21 mouse cellular contexts compared by ENCODE assay signal in the genomic region with DNA sequence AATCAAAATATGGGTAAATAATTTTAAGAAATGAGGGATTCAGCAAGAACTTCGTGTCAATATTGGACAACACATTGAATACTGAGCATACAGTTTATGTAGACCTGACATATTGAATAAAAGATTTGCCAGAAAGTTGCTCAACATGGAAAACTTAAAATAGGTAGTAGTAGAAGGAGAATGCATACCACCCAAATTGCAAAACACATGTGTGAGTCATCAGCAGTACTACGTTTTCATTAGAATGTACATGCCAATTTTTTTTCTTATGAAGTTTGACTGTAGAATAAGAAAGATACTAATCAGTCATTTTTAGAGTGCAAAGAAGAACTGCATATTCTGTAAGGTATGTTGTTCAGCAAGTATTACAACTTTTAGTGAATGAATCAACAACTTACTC.
"Had no signal": no experiment of that assay in that cellular context is flagged by ENCODE, and none has a peak within 500 bp of the region (broad histone marks: within the 10 kb centered on the region; RNA-seq: fewer than 3 reads in every experiment).

No protein-coding gene starts in this region.

- H3K4me1 ChIP-seq: lung, embryonic 15.5 days; midbrain, embryonic 13.5 days; midbrain, embryonic 15.5 days; neural tube, embryonic 13.5 days; neural tube, embryonic 15.5 days had no signal

- H3K4me2 ChIP-seq: lung, embryonic 15.5 days; midbrain, embryonic 11.5 days; midbrain, embryonic 13.5 days; midbrain, embryonic 15.5 days; neural tube, embryonic 13.5 days; neural tube, embryonic 15.5 days had no signal

- DNase-seq: liver, postnatal 0 days; lung, adult 2 months; lung, postnatal 14 days; lung, postnatal 36 days; retina, postnatal 1 day; right cerebral cortex, adult 18-20 months; right cerebral cortex, postnatal 25 days; right cerebral cortex, postnatal 4 days; spleen, adult 18-20 months; thymus, adult 2 months; thymus, postnatal 25 days; thymus, postnatal 4 days had no signal

- H3K4me3 ChIP-seq: lung, embryonic 15.5 days; megakaryocyte, embryonic 14.5 days; midbrain, embryonic 13.5 days; midbrain, embryonic 15.5 days; neural tube, embryonic 13.5 days; neural tube, embryonic 15.5 days had no signal

- H3K9ac ChIP-seq: liver, postnatal 0 days; lung, embryonic 15.5 days; midbrain, embryonic 13.5 days; midbrain, embryonic 15.5 days; neural tube, embryonic 13.5 days; neural tube, embryonic 15.5 days had no signal

- H3K9me3 ChIP-seq: lung, embryonic 15.5 days; megakaryocyte, embryonic 14.5 days; midbrain, embryonic 13.5 days; midbrain, embryonic 15.5 days; neural tube, embryonic 13.5 days; neural tube, embryonic 15.5 days had no signal

- H3K27ac ChIP-seq: lung, embryonic 15.5 days; macrophage; midbrain, embryonic 13.5 days; midbrain, embryonic 15.5 days; neural tube, embryonic 13.5 days; neural tube, embryonic 15.5 days had no signal

- H3K36me3 ChIP-seq: lung, embryonic 15.5 days; midbrain, embryonic 13.5 days; midbrain, embryonic 15.5 days; neural tube, embryonic 13.5 days; neural tube, embryonic 15.5 days had no signal

- ATAC-seq: liver, postnatal 0 days; lung, postnatal 0 days; midbrain, embryonic 13.5 days; midbrain, embryonic 15.5 days had no signal

- H3K27me3 ChIP-seq: lung, embryonic 15.5 days; megakaryocyte, embryonic 14.5 days; midbrain, embryonic 13.5 days; midbrain, embryonic 15.5 days; neural tube, embryonic 13.5 days; neural tube, embryonic 15.5 days had no signal
